Mouse (Mus musculus) C2C12 (cell line): ENCODE data around the gene Hist1h1c.

Experiments used
- CTCF ChIP-seq: IDR thresholded peaks from one replicate; pipeline ENCODE4 v1.5.1; 2011; ENCODE audit not compliant: control insufficient read depth, insufficient read depth, insufficient read length
- FOSL1 ChIP-seq: IDR thresholded peaks from one replicate; pipeline ENCODE4 v1.8.0; 2011; ENCODE audit warnings: mild to moderate bottlenecking, low read length; ENCODE audit not compliant: poor library complexity, insufficient read depth, severe bottlenecking
- MAX ChIP-seq: IDR thresholded peaks from one replicate; pipeline ENCODE4 v1.6.1; 2011; ENCODE audit warnings: mild to moderate bottlenecking, control low read depth
- MYOG ChIP-seq: IDR thresholded peaks from one replicate; pipeline ENCODE4 v1.6.1; 2011; ENCODE audit not compliant: control insufficient read depth, insufficient read length; ENCODE audit errors: extremely low read depth

DNA sequence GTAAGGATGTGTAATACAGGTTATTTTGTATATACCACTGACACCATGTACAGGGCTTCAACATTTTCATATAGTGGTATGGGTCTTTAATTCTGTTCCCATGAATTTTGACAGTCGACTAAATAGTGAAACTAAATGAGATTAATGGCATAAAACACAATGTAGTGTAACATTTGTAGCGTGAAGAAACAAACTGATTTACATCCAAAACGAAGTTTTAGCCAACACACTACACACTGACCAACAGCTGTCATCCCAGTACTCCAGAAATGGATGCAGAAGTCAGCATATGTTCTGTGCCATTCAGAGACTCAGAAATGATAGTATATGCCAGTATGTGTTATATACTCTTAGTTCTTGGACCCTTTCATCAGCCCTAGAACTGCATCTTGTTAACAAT is 19.3 kb downstream of the Hist1h1c start:
- TF ChIP-seq CTCF (no peak), FOSL1 (no peak), MYOG (no peak), MAX (no peak)
